Mouse (Mus musculus) limb, embryonic 12.5 days (tissue): ENCODE measurements around the gene Garem2. TPM values are rescaled to one million over a fixed set of nuclear protein-coding genes. Genes with fewer than 3 reads are reported as not detected.
A peak's percentile ranks its signal among the peaks of the same experiment; 100 is the strongest.

ENCODE experiments used
- ATAC-seq: fragments of 200-750 bp; cut with Nextera tagmentation; 2 replicates; pipeline ENCODE4 v1.8.0; 2017; ENCODE audit warnings: low read depth, moderate TSS enrichment; ENCODE audit not compliant: insufficient number of reproducible peaks, insufficient read depth, low FRiP score, low TSS enrichment
- H3K27ac ChIP-seq: fragments of 300-500 bp; sonication (generic); 2 replicates; pipeline ENCODE4 v1.5.1; 2016; ENCODE audit warnings: mild to moderate bottlenecking, moderate library complexity
- H3K27me3 ChIP-seq: fragments of 300-500 bp; sonication (generic); 2 replicates; pipeline ENCODE4 v1.6.1; 2016; ENCODE audit warnings: mild to moderate bottlenecking, moderate library complexity
- H3K36me3 ChIP-seq: fragments of 300-500 bp; sonication (generic); 2 replicates; pipeline ENCODE4 v1.6.1; 2016; ENCODE audit warnings: mild to moderate bottlenecking, moderate library complexity
- H3K4me1 ChIP-seq: fragments of 300-500 bp; sonication (generic); replicated peaks from 2 replicates; pipeline ENCODE4 v1.6.1; 2016
- H3K4me2 ChIP-seq: fragments of 300-500 bp; sonication (generic); 2 replicates; pipeline ENCODE4 v1.6.1; 2016; ENCODE audit warnings: mild to moderate bottlenecking, moderate library complexity
- H3K4me3 ChIP-seq: fragments of 300-500 bp; sonication (generic); replicated peaks from 2 replicates; pipeline ENCODE4 v1.5.1; 2016; ENCODE audit warnings: mild to moderate bottlenecking
- H3K9ac ChIP-seq: fragments of 300-500 bp; sonication (generic); replicated peaks from 2 replicates; pipeline ENCODE4 v1.6.1; 2016; ENCODE audit warnings: mild to moderate bottlenecking, moderate library complexity
- H3K9me3 ChIP-seq: fragments of 300-500 bp; sonication (generic); 2 replicates; pipeline ENCODE4 v1.6.1; 2016; ENCODE audit warnings: mild to moderate bottlenecking, moderate library complexity
- WGBS: fragments of 180-500 bp; shearing (Covaris S2); methylation state at CpG from one replicate; pipeline ENCODE4 v1.1.7; 2016; 5-methylcytosine and 5-hydroxymethylcytosine counted together
- polyA plus RNA-seq: library from polyadenylated mRNA; unstranded; fragments of >200 nt; fragmentation: Nextera tagmentation; extraction: Ambion mirVana; gene quantifications from 2 replicates; pipeline ENCODE4 v1.2.1, GENCODE M21; 2016

Gene Garem2
- polyA plus RNA-seq, 1 experiment from 2014 or later: 0.70 TPM

DNA sequence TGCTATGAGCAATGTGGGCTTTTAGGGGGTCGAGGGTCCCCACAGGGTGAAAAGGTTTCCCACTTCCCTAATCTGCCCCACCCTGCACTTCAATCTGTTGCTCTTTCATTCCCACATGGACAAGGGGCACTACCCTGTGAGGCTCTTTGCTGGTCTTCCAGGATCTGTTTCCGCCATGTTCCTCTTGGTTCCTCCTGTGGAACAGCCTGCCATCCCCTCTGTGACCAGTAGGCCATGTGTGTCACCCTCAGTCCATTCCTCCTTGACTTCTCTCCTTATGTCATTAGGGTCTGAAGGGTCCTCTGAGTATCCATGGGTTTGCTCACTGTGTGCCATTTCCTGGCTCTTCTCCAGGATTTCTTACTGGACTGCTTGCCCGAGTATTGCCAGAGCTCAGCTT, 6.8 kb downstream of the Garem2 start:
- Histone ChIP-seq H3K27me3 (peaks cover 98% of the 10 kb centered on the region), H3K4me3 (no peak overlapping the region), H3K9ac (no peak overlapping the region), H3K4me1 (peaks cover 44% of the 10 kb centered on the region), H3K9me3 (no peaks in the 10 kb centered on the region), H3K4me2 (peak overlapping the region; percentile 52), H3K27ac (no peak overlapping the region), H3K36me3 (no peaks in the 10 kb centered on the region)
- WGBS: 61% methylated on average over 3 of the region's 3 CpGs
- ATAC-seq: no peak

DNA sequence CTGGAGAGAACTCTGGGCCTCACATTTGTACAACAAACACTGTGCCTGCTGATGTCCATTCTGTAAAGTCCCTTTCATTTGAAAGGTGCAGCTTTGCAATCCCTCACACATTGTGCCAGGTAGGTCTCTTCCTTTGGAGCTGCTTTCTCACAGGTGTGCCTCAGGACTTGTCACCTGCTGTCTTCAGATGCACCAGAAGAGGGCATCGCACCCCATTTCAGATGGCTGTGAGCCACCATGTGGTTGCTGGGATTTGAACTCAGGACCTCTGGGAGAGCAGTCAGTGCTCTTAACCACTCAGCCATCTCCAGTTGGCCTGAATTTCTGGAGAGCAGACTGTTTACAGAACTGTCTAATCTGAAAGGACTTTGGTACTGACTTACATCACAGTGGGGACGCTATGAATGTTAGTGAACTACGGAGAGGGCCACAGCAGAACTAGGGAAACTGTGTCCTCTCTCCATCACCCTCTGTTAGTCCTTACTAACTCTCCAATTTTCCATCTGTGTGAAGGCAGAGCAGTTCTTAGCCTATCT, 7.6 kb downstream of the Garem2 start:
- Histone ChIP-seq H3K27me3 (peaks cover 91% of the 10 kb centered on the region), H3K9me3 (no peaks in the 10 kb centered on the region), H3K9ac (no peak overlapping the region), H3K4me1 (peaks cover 36% of the 10 kb centered on the region), H3K27ac (no peak overlapping the region), H3K4me2 (no peak overlapping the region), H3K36me3 (peaks cover 2% of the 10 kb centered on the region; the same call in 1 of the 2 replicates), H3K4me3 (no peak overlapping the region)
- WGBS: 73% methylated on average over 3 of the region's 3 CpGs
- ATAC-seq: no peak

DNA sequence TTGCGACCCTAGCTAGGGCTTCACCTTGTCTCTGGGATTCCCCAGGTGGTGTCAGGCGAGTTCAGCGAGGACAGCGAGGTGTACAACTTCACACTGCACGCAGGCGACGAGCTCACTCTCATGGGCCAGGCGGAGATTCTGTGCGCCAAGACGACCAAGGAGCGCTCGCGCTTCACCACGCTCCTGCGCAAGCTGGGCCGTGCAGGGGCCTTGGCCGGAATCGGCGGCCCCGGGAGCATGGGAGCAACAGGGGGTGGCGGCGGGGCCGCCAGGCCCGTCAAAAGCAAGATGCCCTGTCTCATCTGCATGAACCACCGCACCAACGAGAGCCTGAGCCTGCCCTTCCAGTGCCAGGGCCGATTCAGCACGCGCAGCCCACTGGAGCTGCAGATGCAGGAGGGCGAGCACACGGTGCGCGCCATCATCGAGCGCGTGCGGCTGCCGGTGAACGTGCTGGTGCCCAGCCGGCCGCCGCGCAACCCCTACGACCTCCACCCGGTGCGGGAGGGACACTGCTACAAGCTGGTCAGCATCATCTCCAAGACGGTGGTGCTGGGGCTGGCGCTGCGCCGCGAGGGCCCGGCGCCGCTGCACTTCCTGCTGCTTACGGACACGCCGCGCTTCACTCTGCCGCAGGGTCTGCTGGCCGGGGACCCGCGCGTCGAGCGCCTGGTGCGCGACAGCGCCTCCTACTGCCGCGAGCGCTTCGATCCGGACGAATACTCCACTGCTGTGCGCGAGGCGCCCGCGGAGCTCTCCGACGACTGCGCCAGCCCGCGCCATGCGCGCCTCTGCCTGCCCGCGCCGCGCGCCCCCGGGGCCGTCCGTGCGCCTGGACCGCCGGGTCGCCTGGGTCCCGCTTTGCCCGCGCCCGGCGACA, 9.2 kb downstream of the Garem2 start:
- Histone ChIP-seq H3K9me3 (no peaks in the 10 kb centered on the region), H3K4me1 (peaks cover 29% of the 10 kb centered on the region), H3K27ac (0 out of 2 replicates have a peak overlapping the region, but pooled peaks have one; percentile 17), H3K36me3 (peaks cover 17% of the 10 kb centered on the region), H3K4me2 (peak overlapping the region; percentile 91), H3K9ac (peak overlapping the region; percentile 65), H3K4me3 (peak overlapping the region; percentile 61), H3K27me3 (peaks cover 77% of the 10 kb centered on the region)
- WGBS: under 1% methylated on average over 101 of the region's 103 CpGs
- ATAC-seq: peak; percentile 73

DNA sequence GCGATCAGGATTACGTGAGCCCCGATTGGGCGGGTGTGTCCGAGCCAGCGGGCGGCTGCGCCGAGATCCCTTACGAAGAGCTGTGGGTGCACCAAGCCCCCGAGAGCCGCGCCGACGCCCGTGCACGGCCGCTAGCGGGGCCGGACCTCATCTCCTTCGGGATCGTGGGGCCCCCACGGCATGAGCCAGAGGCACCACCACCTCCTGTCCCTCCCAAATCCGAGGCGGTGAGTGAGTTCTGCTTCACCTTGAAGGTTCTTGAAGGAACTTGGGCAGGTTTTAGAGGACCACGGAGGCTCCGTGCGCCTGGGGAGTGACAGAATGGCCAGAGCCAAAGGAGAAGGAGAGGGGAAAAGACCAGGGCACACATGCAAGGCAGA, 9.8 kb downstream of the Garem2 start:
- Histone ChIP-seq H3K36me3 (peaks cover 23% of the 10 kb centered on the region), H3K9me3 (no peaks in the 10 kb centered on the region), H3K27me3 (peaks cover 70% of the 10 kb centered on the region), H3K27ac (no peak overlapping the region), H3K4me3 (peak overlapping the region; percentile 61), H3K4me1 (peaks cover 29% of the 10 kb centered on the region), H3K9ac (peak overlapping the region; percentile 65), H3K4me2 (peak overlapping the region; percentile 91)
- no peak for ATAC-seq
- 1% methylated on average over 28 of the region's 28 CpGs for WGBS

DNA sequence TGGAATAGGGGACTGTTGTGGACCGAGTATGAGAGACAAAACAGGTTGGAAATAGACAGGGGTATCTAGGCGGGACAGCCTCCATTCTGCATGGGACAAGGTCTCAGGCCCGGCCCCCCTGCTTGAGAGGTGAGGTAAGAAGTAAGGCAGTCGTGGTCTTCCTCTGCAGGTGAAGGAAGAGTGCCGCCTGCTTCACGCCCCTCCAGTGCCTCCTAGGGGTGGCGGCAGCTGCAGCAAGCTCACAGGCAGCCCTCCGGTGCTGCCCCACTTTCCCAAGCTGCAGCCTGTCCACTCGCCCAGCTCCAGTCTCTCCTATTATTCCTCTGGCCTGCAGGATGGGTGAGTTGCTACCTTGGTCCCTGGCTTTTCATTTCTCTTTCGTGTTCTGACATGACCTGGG, 10.8 kb downstream of the Garem2 start:
- peaks cover 19% of the 10 kb centered on the region for H3K4me1 ChIP-seq
- H3K9ac ChIP-seq: no peak overlapping the region
- H3K9me3 ChIP-seq: no peaks in the 10 kb centered on the region
- H3K36me3 ChIP-seq: peaks cover 33% of the 10 kb centered on the region
- no peak overlapping the region for H3K27ac ChIP-seq
- H3K4me3 ChIP-seq: no peak overlapping the region
- H3K4me2 ChIP-seq: no peak overlapping the region
- peaks cover 61% of the 10 kb centered on the region for H3K27me3 ChIP-seq
- no peak for ATAC-seq
- 22% methylated on average over 10 of the region's 10 CpGs for WGBS

DNA sequence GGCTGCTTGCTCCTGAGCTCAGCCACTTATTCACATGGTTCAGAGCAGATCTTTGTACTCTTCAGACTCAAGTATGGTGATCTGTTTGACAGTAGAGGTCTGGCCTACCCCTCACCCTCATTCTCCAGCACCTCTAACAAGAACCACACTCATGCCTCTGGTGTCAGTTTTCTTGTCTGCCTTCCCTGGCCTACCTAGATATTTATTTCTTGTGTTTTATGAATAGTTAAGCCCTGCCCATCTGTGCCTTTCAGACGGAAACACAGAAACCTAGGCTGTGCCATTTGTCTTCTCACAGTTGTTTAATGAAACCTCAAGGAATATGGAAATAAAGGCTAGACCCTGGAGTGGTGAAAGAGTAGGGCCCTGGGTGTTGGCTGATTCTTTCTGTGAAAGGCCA, 13.1 kb downstream of the Garem2 start:
- Histone ChIP-seq H3K4me3 (no peak overlapping the region), H3K27ac (no peak overlapping the region), H3K9ac (no peak overlapping the region), H3K36me3 (peaks cover 56% of the 10 kb centered on the region), H3K9me3 (no peaks in the 10 kb centered on the region), H3K4me2 (no peak overlapping the region), H3K4me1 (peaks cover 10% of the 10 kb centered on the region), H3K27me3 (peaks cover 38% of the 10 kb centered on the region)
- ATAC-seq: no peak
- WGBS: 70% methylated on average over 1 of the region's 1 CpGs

DNA sequence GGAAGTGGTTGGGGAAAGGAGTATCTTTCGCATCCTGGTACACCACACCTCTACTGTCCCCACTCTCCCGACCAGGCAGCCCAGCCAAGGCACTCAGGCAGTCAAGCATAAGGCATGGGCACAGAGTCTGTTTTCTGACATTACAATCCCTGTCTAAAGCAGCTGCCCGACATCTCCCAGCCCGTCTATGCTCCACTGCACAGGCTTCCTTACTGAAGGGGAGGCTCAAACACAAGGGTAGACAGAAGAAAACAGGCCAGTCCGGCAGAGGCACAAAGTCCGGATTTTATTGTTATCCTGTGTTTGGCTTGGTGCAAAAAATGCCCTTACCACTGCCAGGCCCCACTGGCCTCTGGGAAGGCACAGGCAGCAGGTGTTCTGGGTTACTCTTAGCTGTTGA, 14.2 kb downstream of the Garem2 start:
- Histone ChIP-seq H3K27me3 (peaks cover 26% of the 10 kb centered on the region), H3K9me3 (no peaks in the 10 kb centered on the region), H3K36me3 (peaks cover 67% of the 10 kb centered on the region), H3K9ac (no peak overlapping the region), H3K4me3 (no peak overlapping the region), H3K4me1 (0 out of 2 replicates have a peak, but pooled peaks cover 3% of the 10 kb centered on the region), H3K4me2 (no peak overlapping the region), H3K27ac (no peak overlapping the region)
- 91% methylated on average over 6 of the region's 6 CpGs for WGBS
- ATAC-seq: no peak

DNA sequence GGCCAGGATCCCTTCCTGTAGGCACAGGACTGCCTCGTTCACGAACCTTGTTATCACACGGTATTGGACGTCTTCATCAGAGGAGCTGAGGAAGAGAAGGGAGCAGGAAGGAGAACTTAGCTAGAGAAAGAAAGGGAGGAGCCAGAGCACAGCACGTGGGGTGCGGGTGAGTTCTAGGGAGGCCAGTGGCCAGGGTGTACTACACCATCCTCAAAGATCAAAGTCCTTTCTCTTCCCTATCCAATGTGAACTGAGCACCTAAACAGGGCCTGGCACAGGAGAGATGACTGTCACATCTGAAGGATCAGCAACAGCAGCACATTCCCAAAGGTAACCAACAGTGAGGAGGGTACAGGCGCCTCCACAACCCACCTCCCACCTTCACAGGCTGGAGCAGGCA, 15.1 kb downstream of the Garem2 start:
- 85% methylated on average over 7 of the region's 7 CpGs for WGBS
- no peak overlapping the region for H3K9ac ChIP-seq
- ATAC-seq: no peak
- peaks cover 18% of the 10 kb centered on the region for H3K27me3 ChIP-seq
- no peak overlapping the region for H3K4me2 ChIP-seq
- H3K4me3 ChIP-seq: no peak overlapping the region
- no peaks in the 10 kb centered on the region for H3K4me1 ChIP-seq
- H3K36me3 ChIP-seq: peaks cover 77% of the 10 kb centered on the region
- no peaks in the 10 kb centered on the region for H3K9me3 ChIP-seq
- no peak overlapping the region for H3K27ac ChIP-seq

DNA sequence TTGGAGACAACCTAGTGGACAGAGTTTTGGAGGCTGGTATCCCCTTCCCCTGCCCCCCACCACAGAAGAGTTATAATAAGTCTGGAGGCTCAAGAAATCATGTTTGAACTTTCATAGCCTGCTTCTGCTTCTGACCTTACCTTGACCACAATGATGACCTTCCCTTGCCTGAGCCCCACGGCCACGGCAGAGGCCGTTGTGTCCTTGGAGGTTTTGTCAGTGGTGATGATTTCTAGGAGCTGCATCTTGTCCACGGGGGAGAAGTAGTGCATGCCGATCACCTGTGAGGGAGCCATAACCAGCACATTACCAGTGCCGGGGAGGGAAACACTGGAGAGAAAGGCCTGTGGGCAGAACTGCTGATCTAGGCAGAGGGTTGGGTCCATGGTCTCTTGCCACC, 17.5 kb downstream of the Garem2 start:
- ATAC-seq: no peak

DNA sequence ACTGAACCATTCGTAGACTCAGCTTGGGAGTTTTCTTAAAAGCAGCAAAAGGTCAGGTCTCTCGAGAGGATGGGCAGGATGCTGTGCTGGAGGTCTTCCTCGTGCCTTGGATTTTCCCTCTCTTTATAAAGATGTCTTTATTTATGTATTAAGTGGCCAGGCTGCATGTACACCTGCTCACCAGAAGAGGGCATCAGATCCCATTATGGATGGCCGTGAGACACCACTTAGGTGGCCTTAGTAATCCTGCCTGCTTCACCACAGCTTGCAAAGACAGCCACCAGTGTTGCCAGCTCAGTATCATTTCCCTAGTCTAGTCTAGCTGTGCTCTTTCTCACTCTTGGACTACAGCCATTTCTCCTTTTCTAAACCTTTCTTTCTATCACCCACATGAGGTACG, 20.6 kb downstream of the Garem2 start:
- Histone ChIP-seq H3K27ac (no peak overlapping the region), H3K4me3 (no peak overlapping the region), H3K27me3 (no peaks in the 10 kb centered on the region), H3K4me2 (no peak overlapping the region), H3K9ac (no peak overlapping the region), H3K9me3 (no peaks in the 10 kb centered on the region), H3K4me1 (no peaks in the 10 kb centered on the region), H3K36me3 (peaks cover 99% of the 10 kb centered on the region)
- 53% methylated on average over 5 of the region's 5 CpGs for WGBS
- no peak for ATAC-seq

More for the DNA sequence above, 17.5 kb downstream of the Garem2 start:
- Histone ChIP-seq H3K4me1 (no peaks in the 10 kb centered on the region), H3K9ac (no peak overlapping the region), H3K4me3 (no peak overlapping the region), H3K9me3 (no peaks in the 10 kb centered on the region), H3K27me3 (no peaks in the 10 kb centered on the region), H3K27ac (no peak overlapping the region), H3K36me3 (peaks cover 99% of the 10 kb centered on the region), H3K4me2 (no peak overlapping the region)
- WGBS: 86% methylated on average over 6 of the region's 6 CpGs

DNA sequence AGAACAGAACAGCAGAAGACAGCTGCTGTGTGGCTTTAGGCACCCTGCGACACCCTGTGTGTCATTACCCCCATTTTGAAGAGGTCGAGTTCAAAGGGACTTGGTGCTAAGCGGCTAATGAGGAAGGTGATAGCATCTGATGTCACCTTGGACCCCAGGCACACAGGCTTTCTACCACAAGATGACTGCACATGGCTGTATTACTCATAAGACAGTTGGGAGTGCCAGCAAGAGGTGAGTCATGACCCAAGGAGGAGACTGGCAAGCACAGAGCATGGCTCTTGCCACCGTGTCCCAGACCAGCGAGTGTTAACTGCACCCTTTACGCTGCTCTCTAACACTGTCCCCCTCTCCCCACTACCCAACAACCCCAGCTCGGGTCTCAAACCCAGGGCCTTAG, 21.8 kb downstream of the Garem2 start:
- Histone ChIP-seq H3K27ac (no peak overlapping the region), H3K27me3 (no peaks in the 10 kb centered on the region), H3K4me1 (no peaks in the 10 kb centered on the region), H3K9ac (no peak overlapping the region), H3K9me3 (no peaks in the 10 kb centered on the region), H3K4me3 (no peak overlapping the region), H3K36me3 (peaks cover 93% of the 10 kb centered on the region), H3K4me2 (no peak overlapping the region)
- 85% methylated on average over 7 of the region's 7 CpGs for WGBS
- ATAC-seq: no peak
